Mouse (Mus musculus): Measurements from ENCODE around the gene Ccdc170. TPM values are rescaled to one million over a fixed set of nuclear protein-coding genes. Genes with fewer than 3 reads are reported as not detected.

The Ccdc170 gene
- polyA plus RNA-seq, 1 experiment from 2014 or later = not detected

DNA sequence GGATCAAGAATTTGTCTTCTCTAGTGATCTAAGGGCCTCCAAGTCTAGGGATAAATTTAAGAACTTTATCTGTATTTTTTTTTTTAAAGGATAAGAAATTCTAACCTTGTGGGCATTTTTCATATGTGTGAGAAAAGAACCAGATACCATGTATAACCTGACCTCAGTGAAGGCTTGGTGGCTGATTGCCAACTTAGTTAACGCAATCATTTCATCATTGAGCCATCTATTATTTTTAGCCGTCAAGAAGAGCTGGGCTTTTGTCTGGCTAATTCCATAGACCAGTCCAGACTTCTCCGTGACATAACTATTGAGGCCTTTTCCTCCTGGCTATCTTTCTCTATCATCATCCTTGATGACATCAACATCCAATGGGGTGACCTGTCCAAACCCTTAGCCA is 6.9 kb upstream of the Ccdc170 start:
- no peak overlapping the region for H3K4me3 ChIP-seq (ENCODE audit: low read depth, low read length)
- H3K9ac ChIP-seq (ENCODE audit: low read length) = no peak overlapping the region
- no peak overlapping the region for H3K27ac ChIP-seq (ENCODE audit: low read depth)
- H3K4me1 ChIP-seq (replicated peaks; ENCODE audit: control insufficient read depth, insufficient read depth, low read length) = no peaks in the 10 kb centered on the region
- no peaks in the 10 kb centered on the region for H3K27me3 ChIP-seq (replicated peaks; ENCODE audit: control insufficient read depth, insufficient read depth, low read length)
- WGBS = 72% methylated on average over 3 of the region's 3 CpGs
- DNase-seq (ENCODE audit: low spot score) (no peak), ATAC-seq (replicated peaks; ENCODE audit: low FRiP score, low TSS enrichment, low read depth) (no peak)
- no peak overlapping the region for H3K4me2 ChIP-seq (ENCODE audit: low read length)
- H3K9me3 ChIP-seq (ENCODE audit: control insufficient read depth, low read length) = no peaks in the 10 kb centered on the region
- no peaks in the 10 kb centered on the region for H3K36me3 ChIP-seq (ENCODE audit: control insufficient read depth, insufficient read depth, low read length)

DNA sequence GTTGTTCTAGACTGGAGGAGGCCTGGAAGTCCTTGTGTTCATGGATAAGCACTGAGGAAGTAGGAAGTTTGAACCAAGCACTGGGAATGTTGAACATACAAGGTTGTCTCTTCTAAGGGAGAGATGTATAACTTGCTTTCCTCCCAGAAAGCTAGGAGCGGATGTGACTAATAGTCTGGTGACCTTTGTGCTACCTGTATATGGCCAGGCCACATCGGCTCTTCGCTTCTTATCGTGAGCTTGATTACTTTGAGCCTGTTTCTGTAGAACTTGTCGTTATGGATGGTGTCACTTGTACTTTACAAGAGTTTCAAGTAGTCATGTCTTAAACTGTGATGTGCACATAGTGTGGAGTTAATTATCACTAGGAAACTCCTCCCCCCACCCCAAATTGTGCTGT is 5.7 kb upstream of the Ccdc170 start:
- Histone ChIP-seq H3K9me3 (ENCODE audit: control insufficient read depth, low read length) (no peaks in the 10 kb centered on the region), H3K27ac (ENCODE audit: low read depth) (no peak overlapping the region), H3K9ac (ENCODE audit: low read length) (no peak overlapping the region), H3K36me3 (ENCODE audit: control insufficient read depth, insufficient read depth, low read length) (no peaks in the 10 kb centered on the region), H3K4me3 (ENCODE audit: low read depth, low read length) (no peak overlapping the region), H3K4me2 (ENCODE audit: low read length) (no peak overlapping the region), H3K27me3 (replicated peaks; ENCODE audit: control insufficient read depth, insufficient read depth, low read length) (no peaks in the 10 kb centered on the region), H3K4me1 (replicated peaks; ENCODE audit: control insufficient read depth, insufficient read depth, low read length) (no peaks in the 10 kb centered on the region)
- ATAC-seq (replicated peaks; ENCODE audit: low FRiP score, low TSS enrichment, low read depth) (no peak), DNase-seq (ENCODE audit: low spot score) (no peak)
- WGBS = 84% methylated on average over 5 of the region's 5 CpGs

DNA sequence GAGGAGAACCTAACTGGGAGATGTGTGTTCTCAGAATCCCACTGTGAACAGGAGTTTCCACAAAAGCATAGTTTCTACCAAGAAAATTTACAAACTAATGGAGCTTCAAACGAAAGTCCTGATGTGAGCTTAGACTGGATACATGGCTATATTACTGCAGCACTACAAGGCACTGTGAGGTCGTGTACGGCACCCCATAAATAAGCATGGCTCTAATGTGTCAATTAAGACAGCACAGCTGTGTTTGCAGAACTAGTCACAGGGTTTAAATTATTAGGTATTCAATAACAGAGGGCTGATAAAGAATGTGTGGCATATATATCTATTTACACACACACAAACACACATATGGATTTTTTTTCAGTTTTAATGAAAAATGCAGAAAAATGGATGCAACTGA is 1.4 kb upstream of the Ccdc170 start:
- DNase-seq (ENCODE audit: low spot score) (no peak), ATAC-seq (replicated peaks; ENCODE audit: low FRiP score, low TSS enrichment, low read depth) (no peak)
- Histone ChIP-seq H3K4me3 (ENCODE audit: low read depth, low read length) (no peak overlapping the region), H3K9ac (ENCODE audit: low read length) (no peak overlapping the region), H3K36me3 (ENCODE audit: control insufficient read depth, insufficient read depth, low read length) (no peaks in the 10 kb centered on the region), H3K27ac (ENCODE audit: low read depth) (no peak overlapping the region), H3K27me3 (replicated peaks; ENCODE audit: control insufficient read depth, insufficient read depth, low read length) (no peaks in the 10 kb centered on the region), H3K4me1 (replicated peaks; ENCODE audit: control insufficient read depth, insufficient read depth, low read length) (no peaks in the 10 kb centered on the region), H3K9me3 (ENCODE audit: control insufficient read depth, low read length) (no peaks in the 10 kb centered on the region), H3K4me2 (ENCODE audit: low read length) (no peak overlapping the region)
- 61% methylated on average over 3 of the region's 3 CpGs for WGBS

DNA sequence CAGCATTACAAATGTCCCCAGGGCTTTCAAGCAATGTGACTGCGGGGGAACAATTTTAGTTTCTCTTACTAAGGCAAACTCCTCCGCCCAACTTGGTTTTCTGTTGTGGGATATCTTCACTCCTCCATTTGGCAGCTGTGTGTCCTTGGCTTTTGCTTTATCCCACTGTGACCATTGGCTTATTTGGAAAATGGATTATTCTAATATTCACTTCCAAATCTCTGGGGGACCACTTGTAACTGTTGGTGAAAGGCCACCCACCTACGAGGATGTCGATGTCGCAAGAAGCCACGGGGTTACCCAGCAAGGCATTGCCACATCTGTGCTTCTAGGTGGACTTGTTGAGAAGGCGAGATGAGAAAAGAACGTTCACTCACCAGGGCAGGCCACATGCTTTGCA is 607 bp upstream of the Ccdc170 start:
- ATAC-seq (replicated peaks; ENCODE audit: low FRiP score, low TSS enrichment, low read depth) = no peak
- Histone ChIP-seq H3K4me1 (replicated peaks; ENCODE audit: control insufficient read depth, insufficient read depth, low read length) (no peaks in the 10 kb centered on the region), H3K4me3 (ENCODE audit: low read depth, low read length) (no peak overlapping the region), H3K4me2 (ENCODE audit: low read length) (no peak overlapping the region), H3K9me3 (ENCODE audit: control insufficient read depth, low read length) (no peaks in the 10 kb centered on the region), H3K36me3 (ENCODE audit: control insufficient read depth, insufficient read depth, low read length) (no peaks in the 10 kb centered on the region), H3K9ac (ENCODE audit: low read length) (no peak overlapping the region), H3K27me3 (replicated peaks; ENCODE audit: control insufficient read depth, insufficient read depth, low read length) (no peaks in the 10 kb centered on the region), H3K27ac (ENCODE audit: low read depth) (no peak overlapping the region)
- DNase-seq (ENCODE audit: low spot score) = no peak
- 87% methylated on average over 8 of the region's 8 CpGs for WGBS

DNA sequence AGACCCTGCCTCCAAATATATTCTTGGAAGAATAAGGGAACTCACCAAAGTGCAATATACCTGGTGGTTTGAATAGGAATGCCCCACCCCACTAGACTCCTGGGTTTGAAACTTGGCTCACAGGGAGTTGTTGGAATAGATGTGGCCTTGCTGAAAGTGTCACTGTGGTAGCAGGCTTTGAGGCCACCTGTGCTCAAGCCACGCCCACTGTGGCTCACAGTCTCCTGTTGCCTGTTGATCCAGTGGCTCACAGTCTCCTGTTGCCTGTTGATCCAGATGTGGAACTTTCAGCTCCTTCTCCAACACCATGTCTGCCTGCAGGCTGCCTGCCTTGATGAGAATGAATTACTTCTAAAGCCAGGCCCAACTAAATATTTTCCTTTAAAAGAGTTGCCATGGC is 1.5 kb downstream of the Ccdc170 start:
- Histone ChIP-seq H3K9me3 (ENCODE audit: control insufficient read depth, low read length) (no peaks in the 10 kb centered on the region), H3K9ac (ENCODE audit: low read length) (no peak overlapping the region)

DNA sequence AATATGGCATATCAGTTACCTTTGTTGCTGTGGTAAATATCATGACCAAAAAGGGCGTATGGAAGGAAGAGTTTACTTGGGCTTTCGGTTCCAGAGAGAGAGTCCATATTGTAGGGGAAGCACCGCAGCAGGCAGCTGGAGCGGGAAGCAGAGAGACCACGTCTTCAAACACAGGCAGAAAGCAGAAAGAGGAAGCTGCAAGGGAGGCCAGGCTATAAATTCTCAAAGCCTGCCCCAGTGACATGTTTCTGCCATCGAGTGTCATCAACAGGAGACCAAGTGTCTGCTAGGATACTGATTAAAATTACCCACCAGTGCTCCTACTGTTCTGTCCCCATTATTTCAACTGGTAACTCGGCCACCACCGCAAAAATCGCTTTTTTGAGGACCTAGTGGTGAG is 2.7 kb downstream of the Ccdc170 start:
- ATAC-seq (replicated peaks; ENCODE audit: low FRiP score, low TSS enrichment, low read depth) = no peak
- H3K36me3 ChIP-seq (ENCODE audit: control insufficient read depth, insufficient read depth, low read length) = no peaks in the 10 kb centered on the region
- H3K4me2 ChIP-seq (ENCODE audit: low read length) = no peak overlapping the region
- DNase-seq (ENCODE audit: low spot score) = no peak
- no peak overlapping the region for H3K9ac ChIP-seq (ENCODE audit: low read length)
- no peaks in the 10 kb centered on the region for H3K9me3 ChIP-seq (ENCODE audit: control insufficient read depth, low read length)
- H3K4me3 ChIP-seq (ENCODE audit: low read depth, low read length) = no peak overlapping the region
- H3K4me1 ChIP-seq (replicated peaks; ENCODE audit: control insufficient read depth, insufficient read depth, low read length) = no peaks in the 10 kb centered on the region
- 65% methylated on average over 9 of the region's 9 CpGs for WGBS
- H3K27ac ChIP-seq (ENCODE audit: low read depth) = no peak overlapping the region
- H3K27me3 ChIP-seq (replicated peaks; ENCODE audit: control insufficient read depth, insufficient read depth, low read length) = no peaks in the 10 kb centered on the region

More for the DNA sequence above, 1.5 kb downstream of the Ccdc170 start:
- no peak for ATAC-seq (replicated peaks; ENCODE audit: low FRiP score, low TSS enrichment, low read depth)
- no peak overlapping the region for H3K27ac ChIP-seq (ENCODE audit: low read depth)
- WGBS = 86% methylated on average over 1 of the region's 1 CpGs
- H3K4me3 ChIP-seq (ENCODE audit: low read depth, low read length) = no peak overlapping the region
- no peaks in the 10 kb centered on the region for H3K27me3 ChIP-seq (replicated peaks; ENCODE audit: control insufficient read depth, insufficient read depth, low read length)
- H3K36me3 ChIP-seq (ENCODE audit: control insufficient read depth, insufficient read depth, low read length) = no peaks in the 10 kb centered on the region
- no peaks in the 10 kb centered on the region for H3K4me1 ChIP-seq (replicated peaks; ENCODE audit: control insufficient read depth, insufficient read depth, low read length)
- no peak overlapping the region for H3K4me2 ChIP-seq (ENCODE audit: low read length)
- DNase-seq (ENCODE audit: low spot score) = no peak

DNA sequence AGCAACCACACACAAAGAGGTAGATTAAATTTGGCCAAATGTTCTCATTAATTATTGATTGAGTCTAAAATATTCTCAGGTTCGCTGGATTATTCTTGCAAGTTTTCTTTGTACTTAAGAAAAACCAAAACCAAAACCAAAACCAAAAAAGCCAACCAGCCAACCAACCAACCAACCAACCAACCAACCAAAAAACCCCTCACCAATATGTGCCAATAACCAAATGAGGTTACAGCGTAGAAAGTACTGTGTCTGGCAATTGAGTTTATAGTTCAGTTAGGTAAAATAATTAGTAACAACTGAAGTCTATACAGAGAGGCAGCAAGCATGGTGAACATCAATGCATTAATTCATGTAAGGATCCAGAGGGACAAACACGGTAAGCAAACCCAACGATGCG is 7.6 kb downstream of the Ccdc170 start:
- Histone ChIP-seq H3K27me3 (replicated peaks; ENCODE audit: control insufficient read depth, insufficient read depth, low read length) (no peaks in the 10 kb centered on the region), H3K9ac (ENCODE audit: low read length) (no peak overlapping the region), H3K9me3 (ENCODE audit: control insufficient read depth, low read length) (no peaks in the 10 kb centered on the region), H3K27ac (ENCODE audit: low read depth) (no peak overlapping the region), H3K4me1 (replicated peaks; ENCODE audit: control insufficient read depth, insufficient read depth, low read length) (no peaks in the 10 kb centered on the region), H3K4me3 (ENCODE audit: low read depth, low read length) (no peak overlapping the region), H3K4me2 (ENCODE audit: low read length) (no peak overlapping the region), H3K36me3 (ENCODE audit: control insufficient read depth, insufficient read depth, low read length) (no peaks in the 10 kb centered on the region)
- DNase-seq (ENCODE audit: low spot score) (no peak), ATAC-seq (replicated peaks; ENCODE audit: low FRiP score, low TSS enrichment, low read depth) (no peak)
- WGBS = 80% methylated on average over 5 of the region's 5 CpGs

DNA sequence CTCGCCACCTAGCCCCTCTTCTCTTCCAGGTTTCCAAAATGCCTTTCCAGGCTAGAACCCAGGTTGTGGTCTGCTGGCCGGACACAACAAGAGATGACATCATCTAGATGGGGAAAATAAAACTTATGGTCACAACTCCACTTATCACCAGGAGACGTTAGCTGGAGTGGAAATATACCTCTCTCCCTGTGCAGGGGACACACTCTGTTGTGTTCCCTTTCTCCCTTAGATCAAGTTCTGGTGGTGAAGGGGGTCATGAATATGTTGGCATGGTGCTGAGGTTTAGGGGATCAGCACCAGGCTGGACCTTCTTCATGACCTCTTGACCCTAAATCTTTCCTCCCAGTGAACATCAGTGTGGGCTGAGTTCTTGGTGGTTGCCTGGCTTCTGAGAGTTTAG is 9.0 kb downstream of the Ccdc170 start:
- WGBS = 48% methylated on average over 2 of the region's 3 CpGs
- H3K27me3 ChIP-seq (replicated peaks; ENCODE audit: control insufficient read depth, insufficient read depth, low read length) = no peaks in the 10 kb centered on the region
- ATAC-seq (replicated peaks; ENCODE audit: low FRiP score, low TSS enrichment, low read depth) = no peak

DNA sequence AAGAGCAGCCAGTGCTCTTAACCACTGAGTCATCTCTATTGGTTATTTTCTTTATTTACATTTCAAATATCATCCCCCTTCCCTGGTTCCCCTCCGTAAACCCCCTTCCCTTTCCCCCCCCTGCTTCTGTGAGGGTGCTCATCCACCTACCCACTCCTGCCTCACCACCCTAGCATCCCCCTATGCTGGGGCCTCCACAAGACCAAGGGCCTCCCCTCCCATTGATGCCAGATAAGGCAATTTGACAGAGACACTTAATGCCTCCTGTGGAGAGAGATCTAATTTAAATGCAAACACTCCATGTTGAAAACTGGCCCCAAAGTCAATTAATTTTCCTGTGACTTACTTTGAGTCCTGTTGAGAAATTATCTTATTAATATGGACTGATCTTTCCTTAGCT is 9.7 kb downstream of the Ccdc170 start:
- H3K4me1 ChIP-seq (replicated peaks; ENCODE audit: control insufficient read depth, insufficient read depth, low read length) = no peaks in the 10 kb centered on the region
- no peak overlapping the region for H3K4me3 ChIP-seq (ENCODE audit: low read depth, low read length)
- DNase-seq (ENCODE audit: low spot score) = no peak
- ATAC-seq (replicated peaks; ENCODE audit: low FRiP score, low TSS enrichment, low read depth) = no peak
- WGBS = 31% methylated on average over 1 of the region's 1 CpGs
- H3K36me3 ChIP-seq (ENCODE audit: control insufficient read depth, insufficient read depth, low read length) = no peaks in the 10 kb centered on the region
- H3K27me3 ChIP-seq (replicated peaks; ENCODE audit: control insufficient read depth, insufficient read depth, low read length) = no peaks in the 10 kb centered on the region
- no peak overlapping the region for H3K9ac ChIP-seq (ENCODE audit: low read length)
- no peaks in the 10 kb centered on the region for H3K9me3 ChIP-seq (ENCODE audit: control insufficient read depth, low read length)
- H3K4me2 ChIP-seq (ENCODE audit: low read length) = no peak overlapping the region
- no peak overlapping the region for H3K27ac ChIP-seq (ENCODE audit: low read depth)

More for the DNA sequence above, 9.0 kb downstream of the Ccdc170 start:
- no peak overlapping the region for H3K9ac ChIP-seq (ENCODE audit: low read length)
- H3K9me3 ChIP-seq (ENCODE audit: control insufficient read depth, low read length) = no peaks in the 10 kb centered on the region
- H3K4me3 ChIP-seq (ENCODE audit: low read depth, low read length) = no peak overlapping the region
- H3K27ac ChIP-seq (ENCODE audit: low read depth) = no peak overlapping the region
- H3K4me2 ChIP-seq (ENCODE audit: low read length) = no peak overlapping the region
- no peak for DNase-seq (ENCODE audit: low spot score)
- H3K4me1 ChIP-seq (replicated peaks; ENCODE audit: control insufficient read depth, insufficient read depth, low read length) = no peaks in the 10 kb centered on the region
- H3K36me3 ChIP-seq (ENCODE audit: control insufficient read depth, insufficient read depth, low read length) = no peaks in the 10 kb centered on the region
